Mouse (Mus musculus) midbrain, embryonic 11.5 days (tissue): Measurements from ENCODE around the gene 4930451I11Rik. TPM values are rescaled to one million over a fixed set of nuclear protein-coding genes. Genes with fewer than 3 reads are reported as not detected.

Experiments
- ATAC-seq: fragments of 200-750 bp; cut with Nextera tagmentation; 2 replicates; pipeline ENCODE4 v1.8.0; 2017; ENCODE audit warnings: moderate TSS enrichment, moderate library complexity; ENCODE audit not compliant: low FRiP score
- DNase-seq: peaks from one replicate; pipeline ENCODE4 v3.0.0; 2015; ENCODE audit warnings: low spot score; ENCODE audit errors: missing footprints
- H3K27ac ChIP-seq: fragments of 300-500 bp; sonication (generic); 2 replicates; pipeline ENCODE4 v1.5.1; 2014; ENCODE audit warnings: low read depth, low read length
- H3K27me3 ChIP-seq: fragments of 300-500 bp; sonication (generic); 2 replicates; pipeline ENCODE4 v1.6.1; 2014; ENCODE audit warnings: mild to moderate bottlenecking, low read length, moderate library complexity, mixed read lengths; ENCODE audit not compliant: control insufficient read depth, insufficient read depth
- H3K36me3 ChIP-seq: fragments of 300-500 bp; sonication (generic); 2 replicates; pipeline ENCODE4 v1.6.1; 2014; ENCODE audit warnings: mild to moderate bottlenecking, low read length, moderate library complexity, mixed read lengths; ENCODE audit not compliant: control insufficient read depth, insufficient read depth
- H3K4me1 ChIP-seq: fragments of 300-500 bp; sonication (generic); 2 replicates; pipeline ENCODE4 v1.6.1; 2014; ENCODE audit warnings: low read length; ENCODE audit not compliant: control insufficient read depth, insufficient read depth
- H3K4me2 ChIP-seq: fragments of 300-500 bp; sonication (generic); 2 replicates; pipeline ENCODE4 v1.6.1; 2014; ENCODE audit warnings: mild to moderate bottlenecking, moderate library complexity
- H3K4me3 ChIP-seq: fragments of 300-500 bp; sonication (generic); 2 replicates; pipeline ENCODE4 v1.5.1; 2014; ENCODE audit warnings: low read depth, low read length
- H3K9ac ChIP-seq: fragments of 300-500 bp; sonication (generic); 2 replicates; pipeline ENCODE4 v1.6.1; 2014; ENCODE audit warnings: low read length
- H3K9me3 ChIP-seq: fragments of 300-500 bp; sonication (generic); 2 replicates; pipeline ENCODE4 v1.6.1; 2016; ENCODE audit warnings: low read length; ENCODE audit not compliant: control insufficient read depth
- WGBS: fragments of 180-500 bp; shearing (Covaris S2); extraction: QIAGEN DNeasy Blood & Tissue Kit; methylation state at CpG from one replicate; pipeline ENCODE4 v1.1.7; 2014; 5-methylcytosine and 5-hydroxymethylcytosine counted together
- polyA plus RNA-seq: library from polyadenylated mRNA; unstranded; fragments of >200 nt; fragmentation: Nextera tagmentation; extraction: Ambion mirVana; gene quantifications from 2 replicates; pipeline ENCODE4 v1.2.1, GENCODE M21; 2014

Gene 4930451I11Rik
- polyA plus RNA-seq, 1 experiment from 2014 or later = not detected

GRCm38 (mm10) chr7:126781661-126782370 is 49.6 kb downstream of the 4930451I11Rik start:
- H3K9me3 ChIP-seq = no peaks in the 10 kb centered on the region
- no peak overlapping the region; the same call in 1 of the 2 replicates for H3K9ac ChIP-seq
- no peak overlapping the region for H3K4me2 ChIP-seq
- H3K4me1 ChIP-seq = peaks cover 23% of the 10 kb centered on the region
- no peak overlapping the region for H3K4me3 ChIP-seq
- H3K27ac ChIP-seq = no peak overlapping the region
- peaks cover 15% of the 10 kb centered on the region for H3K36me3 ChIP-seq
- no peaks in the 10 kb centered on the region for H3K27me3 ChIP-seq
- ATAC-seq (no peak), DNase-seq (peak; percentile 75)
- 39% methylated on average over 11 of the region's 11 CpGs for WGBS

- Histone ChIP-seq H3K27me3 (no peaks in the 10 kb centered on the region), H3K4me1 (peaks cover 27% of the 10 kb centered on the region), H3K4me2 (peak within 1 kb of the TSS; percentile 92), H3K27ac (no peak within 1 kb of the TSS; the same call in 1 of the 2 replicates), H3K36me3 (peaks cover 9% of the 10 kb centered on the region), H3K9ac (peak within 1 kb of the TSS; percentile 67), H3K4me3 (peak within 1 kb of the TSS; percentile 39), H3K9me3 (no peaks in the 10 kb centered on the region)
- 9% methylated on average over 22 of the region's 22 CpGs for WGBS
- DNase-seq (peak; percentile 81), ATAC-seq (peak; percentile 31)
Observed at GRCm38 (mm10) chr7:126780971-126781635, 50.3 kb downstream of the 4930451I11Rik start, which contains the start of gene Tbx6. TSS of gene Tbx6 (plus strand) at chr7:126781483.

Other genes starting within 250 kb of the 4930451I11Rik start
- 0.46 and 0.57 TPM in 2 replicates for gene Apobr, start 246.7 kb downstream of the 4930451I11Rik start, polyA plus RNA-seq
- gene Cln3, start 245.8 kb downstream of the 4930451I11Rik start, polyA plus RNA-seq = 22.4 and 23.4 TPM in 2 replicates
- not detected in 2 replicates for gene Il27, start 236.7 kb downstream of the 4930451I11Rik start, polyA plus RNA-seq
- gene Nupr1, start 200.8 kb downstream of the 4930451I11Rik start, polyA plus RNA-seq = 2.8 and 3.4 TPM in 2 replicates
- gene Sgf29, start 182.3 kb downstream of the 4930451I11Rik start, polyA plus RNA-seq = 44.4 and 49.4 TPM in 2 replicates
- 0.10 and 0.69 TPM in 2 replicates for gene Sult1a1, start 155.2 kb downstream of the 4930451I11Rik start, polyA plus RNA-seq
- gene Bola2, start 136.2 kb downstream of the 4930451I11Rik start, polyA plus RNA-seq = 158 and 180 TPM in 2 replicates
- gene Slx1b, start 135.9 kb downstream of the 4930451I11Rik start, polyA plus RNA-seq = 10.2 and 10.3 TPM in 2 replicates
- 46.2 TPM in 2 replicates for gene Coro1a, start 123.9 kb downstream of the 4930451I11Rik start, polyA plus RNA-seq
- gene Mapk3, start 72.0 kb downstream of the 4930451I11Rik start, polyA plus RNA-seq = 41.0 and 45.2 TPM in 2 replicates
- 0.57 and 0.86 TPM in 2 replicates for gene Gdpd3, start 65.3 kb downstream of the 4930451I11Rik start, polyA plus RNA-seq
- gene Ypel3, start 54.7 kb downstream of the 4930451I11Rik start, polyA plus RNA-seq = 87.8 and 91.5 TPM in 2 replicates
- 0.20 and 0.43 TPM in 2 replicates for gene Tbx6, start 50.2 kb downstream of the 4930451I11Rik start, polyA plus RNA-seq
- 335 and 336 TPM in 2 replicates for gene Ppp4c, start 39.1 kb downstream of the 4930451I11Rik start, polyA plus RNA-seq
- gene Fam57b, start 34.0 kb downstream of the 4930451I11Rik start, polyA plus RNA-seq = 10.5 and 11.1 TPM in 2 replicates
- gene Doc2a, start 15.8 kb upstream of the 4930451I11Rik start, polyA plus RNA-seq = 4.1 and 4.8 TPM in 2 replicates
- 23.8 and 28.4 TPM in 2 replicates for gene Hirip3, start 30.3 kb upstream of the 4930451I11Rik start, polyA plus RNA-seq
- gene Ino80e, start 30.7 kb upstream of the 4930451I11Rik start, polyA plus RNA-seq = 92.6 and 99.7 TPM in 2 replicates
- 25.7 and 27.2 TPM in 2 replicates for gene Taok2, start 53.1 kb upstream of the 4930451I11Rik start, polyA plus RNA-seq
- 25.6 and 26.5 TPM in 2 replicates for gene Tmem219, start 91.3 kb upstream of the 4930451I11Rik start, polyA plus RNA-seq
- 26.5 and 26.8 TPM in 2 replicates for gene Kctd13, start 97.2 kb upstream of the 4930451I11Rik start, polyA plus RNA-seq
- gene Asphd1, start 117.9 kb upstream of the 4930451I11Rik start, polyA plus RNA-seq = 1.2 and 1.5 TPM in 2 replicates
- gene Sez6l2, start 118.9 kb upstream of the 4930451I11Rik start, polyA plus RNA-seq = 7.8 and 9.9 TPM in 2 replicates
- gene Cdipt, start 144.3 kb upstream of the 4930451I11Rik start, polyA plus RNA-seq = 66.4 and 67.4 TPM in 2 replicates
- 1.3 and 1.4 TPM in 2 replicates for gene Cdiptos, start 144.5 kb upstream of the 4930451I11Rik start, polyA plus RNA-seq
- gene Mvp, start 183.0 kb upstream of the 4930451I11Rik start, polyA plus RNA-seq = 2.8 and 3.0 TPM in 2 replicates
- gene Pagr1b, start 184.8 kb upstream of the 4930451I11Rik start, polyA plus RNA-seq = not detected in 2 replicates
- gene Pagr1a, start 185.7 kb upstream of the 4930451I11Rik start, polyA plus RNA-seq = 59.0 and 70.6 TPM in 2 replicates
- gene Gm42742, start 189.5 kb upstream of the 4930451I11Rik start, polyA plus RNA-seq = 58.8 and 68.8 TPM in 2 replicates
- 2.6 and 4.0 TPM in 2 replicates for gene Prrt2, start 189.6 kb upstream of the 4930451I11Rik start, polyA plus RNA-seq
- 64.3 and 80.7 TPM in 2 replicates for gene Maz, start 195.4 kb upstream of the 4930451I11Rik start, polyA plus RNA-seq
- gene Kif22, start 210.8 kb upstream of the 4930451I11Rik start, polyA plus RNA-seq = 178 and 195 TPM in 2 replicates